Mouse (Mus musculus): Measurements from ENCODE around the gene Rccd1.

Gene Rccd1

DNA sequence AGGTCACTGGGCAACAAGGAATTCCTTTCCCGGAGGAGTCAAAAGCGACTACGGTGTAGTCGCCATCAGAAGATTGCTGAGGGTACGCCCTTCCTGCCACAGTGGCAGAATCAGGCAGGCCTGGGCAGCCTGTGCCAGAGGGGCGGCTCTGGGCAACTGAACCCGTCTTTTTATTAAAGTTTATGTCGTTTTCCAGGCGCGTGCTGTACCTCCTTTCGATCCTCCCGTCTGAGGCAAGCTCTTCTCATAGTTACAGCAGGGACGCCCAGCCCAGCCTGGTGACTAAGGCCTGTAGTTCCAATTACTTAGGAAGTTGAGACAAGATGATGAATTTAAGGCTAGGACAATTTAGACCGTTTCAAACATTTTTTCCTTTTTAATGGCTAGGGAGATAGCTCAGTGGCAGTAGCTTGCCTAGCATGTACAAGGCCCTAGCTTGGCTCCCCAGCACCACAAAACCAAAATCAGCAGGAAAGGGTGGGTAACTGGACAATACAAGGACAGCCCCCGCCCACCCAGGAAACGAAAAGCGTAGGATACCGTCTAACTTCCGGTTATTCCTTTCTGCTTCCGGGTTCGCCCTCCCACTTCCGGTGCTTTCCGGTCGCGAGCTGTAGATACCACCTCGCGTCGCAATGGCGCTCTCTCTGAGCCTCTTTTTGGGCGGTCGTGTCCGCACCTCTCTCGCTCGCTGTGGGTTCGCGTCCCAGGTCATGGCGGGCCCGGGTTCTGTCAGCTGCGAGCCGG is 63.5 kb downstream of the Rccd1 start, which contains the start of gene Ngrn:
Gene Ngrn (plus strand): TSS at position 591 of the 747 bp plus-strand sequence.
- peak; percentile 59 to 77 for DNase-seq (ENCODE audit: low spot score in 2 of 2)

DNA sequence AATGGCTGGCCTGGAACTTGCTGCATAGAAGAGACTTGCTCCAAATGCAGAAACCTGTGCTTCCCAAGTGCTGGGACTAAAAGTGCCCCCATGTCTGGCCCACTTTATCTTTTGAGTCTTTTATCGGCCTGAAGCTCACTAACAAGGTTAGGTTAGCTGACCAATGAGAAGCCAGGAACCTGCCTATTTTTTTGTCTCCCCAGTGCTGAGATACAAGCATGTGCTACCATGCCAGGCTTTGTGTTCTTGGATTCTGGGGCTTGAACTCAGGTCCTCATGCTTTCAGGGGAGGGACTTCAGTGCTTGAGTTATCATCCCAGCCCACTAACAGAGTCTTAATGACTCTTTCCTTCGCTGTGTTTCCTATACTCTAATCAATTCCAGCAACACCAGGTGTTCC is 66.5 kb downstream of the Rccd1 start:
- DNase-seq (ENCODE audit: low spot score in 2 of 2): no peak

DNA sequence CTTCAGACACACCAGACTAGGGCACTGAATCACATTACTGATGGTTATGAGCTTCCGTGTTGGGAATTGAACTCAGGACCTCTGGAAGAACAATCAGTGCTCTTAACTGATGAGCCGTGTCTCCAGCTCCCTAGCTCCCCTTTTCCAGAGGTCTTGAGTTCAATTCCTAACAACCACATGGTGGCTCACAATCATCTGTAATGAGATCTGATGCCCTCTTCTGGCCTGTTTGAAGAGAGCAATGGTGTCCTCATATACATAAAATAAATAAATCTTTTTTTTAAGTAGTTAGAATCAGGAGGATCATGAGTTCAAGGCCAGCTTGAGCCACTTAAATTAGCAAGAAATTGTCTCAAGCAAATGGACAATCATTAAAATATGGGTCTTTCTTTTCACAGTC is 68.3 kb downstream of the Rccd1 start:
- no peak for DNase-seq (ENCODE audit: low spot score in 2 of 2)

DNA sequence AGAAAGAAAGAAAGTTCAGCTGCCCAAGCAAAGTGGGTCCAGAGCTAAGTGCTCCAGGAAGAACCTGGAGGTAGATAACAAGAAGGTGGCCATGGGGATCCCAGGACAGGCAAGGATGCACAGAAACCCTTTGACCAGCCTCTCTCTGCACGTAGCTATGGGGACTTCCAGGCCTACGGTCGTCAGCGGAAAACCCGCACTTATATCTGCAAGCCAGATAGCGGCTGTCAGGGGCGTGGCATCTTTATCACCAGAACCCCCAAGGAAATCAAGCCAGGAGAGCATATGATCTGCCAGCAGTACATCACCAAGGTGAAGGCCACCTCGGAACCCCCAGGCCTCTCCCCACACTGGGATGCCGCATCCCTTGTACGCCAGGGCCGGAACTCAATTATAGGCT is 71.4 kb downstream of the Rccd1 start:
- no peak for DNase-seq (ENCODE audit: low spot score in 2 of 2)

DNA sequence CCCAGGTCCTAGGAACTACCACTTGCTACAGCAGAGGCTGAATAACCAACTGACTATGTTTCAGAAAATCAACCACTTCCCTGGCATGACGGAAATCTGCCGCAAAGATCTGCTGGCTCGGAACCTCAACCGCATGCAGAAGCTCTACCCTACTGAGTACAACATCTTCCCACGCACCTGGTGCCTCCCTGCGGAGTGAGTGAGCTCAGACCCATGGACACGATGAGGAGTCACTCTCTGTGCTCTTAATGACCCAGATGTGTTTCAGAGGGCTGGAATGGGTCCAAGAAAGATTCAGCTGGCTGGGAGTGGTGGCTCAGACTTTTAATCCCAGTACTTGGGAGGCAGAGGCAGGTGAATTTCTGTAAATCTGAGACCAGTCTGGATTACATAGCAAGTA is 71.8 kb downstream of the Rccd1 start:
- no peak for DNase-seq (ENCODE audit: low spot score in 2 of 2)

DNA sequence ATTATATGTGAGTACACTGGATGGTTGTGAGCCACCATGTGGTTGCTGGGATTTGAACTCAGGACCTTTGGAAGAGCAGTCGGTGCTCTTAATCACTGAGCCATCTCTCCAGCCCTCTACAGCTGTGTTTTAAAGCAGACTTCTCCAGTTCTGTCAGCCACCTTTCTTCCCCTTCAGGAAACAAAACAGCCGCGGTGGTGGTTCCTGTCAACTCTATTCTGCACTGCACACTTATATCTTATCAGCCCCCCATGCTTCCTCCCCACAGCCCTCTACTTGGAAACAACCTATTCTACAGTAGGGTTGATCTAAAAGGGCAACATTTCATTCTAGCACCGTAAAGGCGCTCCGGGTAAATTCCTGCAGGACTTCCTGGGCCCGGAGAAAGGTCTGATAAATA is 77.4 kb downstream of the Rccd1 start:
- DNase-seq (ENCODE audit: low spot score in 2 of 2): no peak

DNA sequence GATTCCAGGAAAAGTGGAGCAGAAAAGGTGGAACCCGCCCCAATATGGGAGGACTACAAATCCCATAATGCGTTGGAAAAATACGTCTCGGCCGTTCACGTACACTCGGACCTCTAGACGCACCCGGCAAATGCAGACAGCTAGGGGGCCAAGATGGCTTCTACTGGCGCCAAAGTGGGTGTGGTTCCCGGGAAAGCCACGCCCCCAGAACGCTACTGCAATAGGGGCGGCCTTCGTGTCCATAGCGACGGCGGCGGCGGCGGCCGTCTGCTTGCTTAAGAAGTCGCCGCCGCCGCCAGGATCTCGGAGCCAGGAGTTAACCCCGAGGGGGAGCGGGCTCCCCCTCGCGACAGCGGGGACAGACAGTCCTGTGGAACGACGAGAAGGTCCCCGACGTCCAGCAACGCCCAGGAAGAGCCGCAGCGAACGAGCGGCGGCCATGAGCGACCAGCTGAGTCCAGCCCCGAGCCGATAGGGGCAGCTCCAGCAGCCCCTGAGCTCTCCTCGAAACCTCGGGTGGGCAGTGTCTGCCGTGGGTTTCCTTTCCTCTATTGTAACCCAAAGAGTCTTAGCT is 78.0 kb downstream of the Rccd1 start, which contains the start of gene Ttll13:
Gene Ttll13 (plus strand): TSS at position 229 of the 574 bp plus-strand sequence.
- DNase-seq (ENCODE audit: low spot score in 2 of 2): peak; percentile 85 to 91

DNA sequence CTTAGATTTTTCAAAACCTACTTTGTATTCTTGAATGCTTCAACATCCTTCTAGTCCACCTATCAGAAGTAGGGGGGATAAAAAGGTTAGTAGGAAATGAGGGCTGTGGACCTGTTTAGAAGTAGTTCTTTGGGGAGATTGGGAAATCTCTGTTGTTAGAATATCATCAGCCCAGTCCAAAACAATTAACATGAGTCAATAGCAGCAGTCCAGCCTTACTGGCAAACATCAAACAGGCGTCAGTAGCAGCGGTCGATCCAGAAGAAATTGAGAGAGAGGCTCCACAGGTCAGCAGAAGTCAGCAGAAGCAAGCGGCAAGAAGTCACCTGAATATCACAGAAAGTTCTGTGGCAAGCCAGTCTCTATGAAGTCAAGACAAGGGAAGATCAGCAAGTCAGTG is 79.4 kb downstream of the Rccd1 start:
- DNase-seq (ENCODE audit: low spot score in 2 of 2): no peak

All from frontal cortex, postnatal 25 days (tissue).